In genomic region chr13:58112601-58113041, GRCm38 (mm10) we compare ENCODE assay signal across 8 mouse cellular contexts. TPM values are rescaled to one million over a fixed set of nuclear protein-coding genes. Genes with fewer than 3 reads are reported as not detected.
A peak's percentile ranks its signal among the peaks of the same experiment; 100 is the strongest.
DNase-seq lines count a peak whose midpoint lies in the region; ATAC-seq lines count a peak whose summit lies in the region.

No protein-coding gene starts in this region.

- H3K27ac ChIP-seq in heart, embryonic 16.5 days (ENCODE audit: low read length) = peak overlapping the region; percentile 85
- H3K27ac ChIP-seq in liver, embryonic 16.5 days (ENCODE audit: low read length) = no peak overlapping the region

- H3K27me3 ChIP-seq in heart, embryonic 16.5 days (ENCODE audit: control insufficient read depth, insufficient read depth, low read length) = no peaks in the 10 kb centered on the region
- peaks cover 35% of the 10 kb centered on the region for H3K27me3 ChIP-seq in liver, embryonic 16.5 days (ENCODE audit: control insufficient read depth, insufficient read depth, low read depth, low read length)

- no peaks in the 10 kb centered on the region for H3K9me3 ChIP-seq in heart, embryonic 16.5 days (replicated peaks; ENCODE audit: control insufficient read depth, low read length)
- H3K9me3 ChIP-seq in liver, embryonic 16.5 days (replicated peaks; ENCODE audit: control insufficient read depth, low read length) = no peaks in the 10 kb centered on the region

- no peaks in the 10 kb centered on the region for H3K36me3 ChIP-seq in heart, embryonic 16.5 days (ENCODE audit: control insufficient read depth, insufficient read depth)
- H3K36me3 ChIP-seq in liver, embryonic 16.5 days (ENCODE audit: control insufficient read depth, insufficient read depth) = no peaks in the 10 kb centered on the region

- 11% methylated on average over 11 of the region's 11 CpGs for WGBS in heart, embryonic 16.5 days
- WGBS in liver, embryonic 16.5 days (ENCODE audit: insufficient replicate concordance) = 10% methylated on average over 11 of the region's 11 CpGs

- H3K4me2 ChIP-seq in heart, embryonic 16.5 days (ENCODE audit: low read depth, low read length) = peak overlapping the region; percentile 80
- H3K4me2 ChIP-seq in liver, embryonic 16.5 days (ENCODE audit: low read depth, low read length) = peak overlapping the region; percentile 64

- peak overlapping the region; percentile 78 for H3K4me3 ChIP-seq in heart, embryonic 16.5 days (ENCODE audit: low read length)
- H3K4me3 ChIP-seq in liver, embryonic 16.5 days (ENCODE audit: low read depth, low read length) = peak overlapping the region; percentile 58

- ATAC-seq in heart, embryonic 16.5 days (replicated peaks; ENCODE audit: extremely low read depth, insufficient read depth, low FRiP score) = no peak
- no peak for ATAC-seq in liver, embryonic 16.5 days (ENCODE audit: low read depth)

- peaks cover 26% of the 10 kb centered on the region for H3K4me1 ChIP-seq in heart, embryonic 16.5 days (ENCODE audit: control insufficient read depth, insufficient read depth, low read length)
- no peaks in the 10 kb centered on the region; the same call in none of the 2 replicates for H3K4me1 ChIP-seq in liver, embryonic 16.5 days (ENCODE audit: control insufficient read depth, low read depth, low read length)

- H3K9ac ChIP-seq in heart, embryonic 16.5 days (ENCODE audit: low read length) = peak overlapping the region; percentile 83
- H3K9ac ChIP-seq in liver, embryonic 16.5 days (ENCODE audit: low read depth, low read length) = peak overlapping the region; percentile 44

- peak; percentile 37 for DNase-seq in cerebellum, adult 11 months
- no peak for DNase-seq in cerebellum, adult 9-10 months
- DNase-seq in ovary, postnatal 10 days (ENCODE audit: low spot score) = peak; percentile 7
- DNase-seq in ovary, adult 18-20 months (ENCODE audit: low spot score) = no peak
- no peak for DNase-seq in B cell, adult 2 months
- no peak for DNase-seq in retina, embryonic 14.5 days (ENCODE audit: low spot score)

RNA-seq across cellular contexts. Expression of gene Klhl3, which starts 0.8 kb away (rescaled TPM):
- 8.5 and 9.6 TPM in 2 replicates for polyA plus RNA-seq in heart, embryonic 16.5 days (2015; fragmentation: Nextera tagmentation; extraction: Ambion mirVana)
- 1.2 and 1.6 TPM in 2 replicates for polyA plus RNA-seq in liver, embryonic 16.5 days (2015; fragmentation: Nextera tagmentation; extraction: Ambion mirVana)

RNA-seq across cellular contexts. Expression of gene Hnrnpa0, which starts 15.7 kb away (rescaled TPM):
- 13.7 and 14.5 TPM in 2 replicates for polyA plus RNA-seq in heart, embryonic 16.5 days (2015; fragmentation: Nextera tagmentation; extraction: Ambion mirVana)
- polyA plus RNA-seq in liver, embryonic 16.5 days (2015; fragmentation: Nextera tagmentation; extraction: Ambion mirVana) = 5.2 and 5.4 TPM in 2 replicates

RNA-seq across cellular contexts. Expression of gene Idnk, which starts 44.8 kb away (rescaled TPM):
- polyA plus RNA-seq in heart, embryonic 16.5 days (2015; fragmentation: Nextera tagmentation; extraction: Ambion mirVana) = 32.4 and 35.8 TPM in 2 replicates
- 18.3 and 18.9 TPM in 2 replicates for polyA plus RNA-seq in liver, embryonic 16.5 days (2015; fragmentation: Nextera tagmentation; extraction: Ambion mirVana)

Comparison
In these comparisons a context has a peak if more than half of its experiments do, and no peak if none do; other contexts are left out.
1. DNase-seq: peak in cerebellum, adult 11 months (single experiment) and ovary, postnatal 10 days (single experiment); none in cerebellum, adult 9-10 months (single experiment), ovary, adult 18-20 months (single experiment), B cell, adult 2 months (0 of 2) and retina, embryonic 14.5 days (single experiment).